Mouse (Mus musculus) induced T-regulatory cell, adult 2 months (primary cell): ENCODE results near the gene Sulf2.

Experiments
- DNase-seq: peaks from one replicate; pipeline ENCODE4 v3.0.0-alpha.2; 2012; ENCODE audit warnings: low read depth

Gene Sulf2

DNA sequence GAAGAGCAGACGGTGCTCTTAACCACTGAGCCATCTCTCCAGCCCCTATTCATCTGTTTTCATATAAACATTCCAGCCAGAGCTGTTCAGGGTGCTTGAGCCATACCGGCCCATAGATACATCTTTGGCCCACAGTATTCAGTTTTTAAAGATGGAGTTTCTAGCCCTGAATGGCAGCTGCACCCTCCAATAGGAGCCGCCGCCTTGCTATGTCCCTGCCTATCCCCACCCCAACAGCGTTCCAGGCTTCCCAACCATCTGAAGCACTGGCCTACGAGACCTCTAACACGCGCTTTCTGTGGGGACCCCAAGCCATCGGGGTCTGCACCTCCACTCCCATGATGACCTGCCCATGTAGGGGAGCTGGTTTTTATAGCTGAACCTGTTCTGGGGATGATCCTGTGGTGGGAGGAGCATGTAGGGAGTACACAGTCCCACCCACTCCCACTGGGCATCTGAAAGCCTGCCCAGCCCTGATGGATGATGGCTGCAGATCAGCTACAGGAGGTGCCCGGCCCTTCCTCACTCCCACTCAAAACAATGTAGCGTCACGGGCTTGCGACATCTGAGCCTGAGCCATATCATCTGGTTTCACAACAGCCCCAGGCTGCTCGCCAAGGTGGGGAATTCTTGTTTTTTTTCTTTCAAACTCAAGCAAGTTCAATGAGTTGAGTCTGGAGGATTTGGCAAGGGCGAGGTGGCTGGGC, 39.7 kb downstream of the Sulf2 start:
- DNase-seq: no peak

DNA sequence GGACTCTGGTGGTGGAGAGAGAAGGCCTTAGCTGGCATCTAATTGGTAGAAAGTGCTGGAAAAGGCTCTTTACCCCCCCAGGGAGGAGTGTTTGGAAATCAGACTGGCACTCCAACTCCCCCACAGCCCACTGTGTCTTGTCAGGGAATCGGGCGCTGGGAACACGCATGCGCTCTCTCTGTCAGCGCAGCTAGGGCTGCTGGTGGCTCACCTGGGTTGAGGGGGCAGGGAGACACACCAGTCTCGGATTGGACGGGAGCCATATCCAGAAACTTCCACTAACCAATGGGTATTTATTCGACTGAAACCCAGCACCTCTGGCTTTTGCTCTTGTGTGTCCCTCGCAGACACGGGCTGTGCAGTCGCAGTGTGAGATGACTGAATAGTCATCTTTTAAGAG, 42.5 kb downstream of the Sulf2 start:
- DNase-seq: no peak

DNA sequence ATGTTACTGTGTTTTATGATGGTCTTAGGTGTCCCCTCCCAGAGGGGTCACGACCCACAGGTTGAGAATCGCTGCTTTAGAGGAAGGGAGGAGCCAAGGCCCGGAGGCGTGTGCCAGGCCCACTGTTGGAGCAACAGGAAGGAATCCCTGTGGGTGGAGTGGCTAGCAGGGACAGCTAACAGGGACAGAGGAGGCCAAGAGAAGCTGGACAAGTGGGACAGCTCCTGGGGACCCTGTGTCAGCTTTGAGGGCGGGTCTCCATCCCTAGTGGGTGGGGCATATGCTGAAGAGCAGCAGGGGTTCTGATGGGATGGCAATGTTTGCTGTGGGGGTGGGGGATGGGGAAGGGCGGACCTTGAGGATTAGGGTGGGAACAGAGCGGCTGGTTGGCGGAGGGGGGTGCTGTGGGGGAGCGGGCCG, 43.6 kb downstream of the Sulf2 start:
- DNase-seq: no peak

- DNase-seq: no peak
Measured at GRCm38 (mm10) chr2:166111238-166111637, 44.2 kb downstream of the Sulf2 start.

GRCm38 (mm10) chr2:166110764-166111163, 44.7 kb downstream of the Sulf2 start:
- DNase-seq: no peak

- DNase-seq: peak; percentile 77
Measured at GRCm38 (mm10) chr2:166108326-166108725, 47.1 kb downstream of the Sulf2 start.

GRCm38 (mm10) chr2:166107911-166108310, 47.6 kb downstream of the Sulf2 start:
- no peak for DNase-seq

DNA sequence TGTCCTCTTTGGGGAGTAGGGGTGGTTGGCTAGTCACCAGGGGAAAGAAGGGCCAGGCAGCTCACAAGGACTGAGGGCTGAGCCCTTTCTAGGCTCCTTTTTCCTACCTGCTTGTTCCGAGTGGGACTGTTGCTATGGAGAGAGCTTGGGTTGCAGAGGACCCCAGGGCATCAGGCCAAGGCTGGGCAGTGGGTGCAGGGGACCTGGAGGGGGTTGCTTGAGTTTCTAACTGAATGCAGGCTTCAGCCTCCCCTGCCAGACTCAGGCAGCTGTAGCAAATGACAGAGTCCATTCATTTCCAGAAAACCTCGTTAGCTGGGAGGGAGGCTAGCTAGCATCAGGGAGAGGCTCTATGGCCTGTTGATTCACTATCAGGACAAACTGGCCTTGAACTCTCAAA, 48.8 kb downstream of the Sulf2 start:
- DNase-seq: no peak

DNA sequence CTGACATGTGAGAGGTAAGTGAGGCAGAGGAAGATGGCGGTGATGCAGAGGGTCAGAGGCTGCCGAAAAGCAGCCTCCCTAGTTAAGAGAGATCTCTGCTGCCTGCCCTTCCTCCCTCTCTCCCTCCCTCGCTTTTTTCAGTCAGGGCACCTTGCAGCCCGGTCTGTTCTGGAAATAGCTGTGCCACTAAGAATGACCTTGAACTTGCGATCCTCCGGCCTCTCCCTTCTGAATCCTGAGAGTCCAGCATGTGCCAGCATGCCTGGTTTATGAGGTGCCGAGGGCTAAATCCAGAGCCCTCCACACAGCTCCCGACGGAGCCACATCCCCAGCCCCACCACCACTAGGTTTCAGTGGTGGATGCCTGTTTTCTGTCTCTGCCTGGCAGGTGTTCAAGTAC, 49.6 kb downstream of the Sulf2 start:
- no peak for DNase-seq

DNA sequence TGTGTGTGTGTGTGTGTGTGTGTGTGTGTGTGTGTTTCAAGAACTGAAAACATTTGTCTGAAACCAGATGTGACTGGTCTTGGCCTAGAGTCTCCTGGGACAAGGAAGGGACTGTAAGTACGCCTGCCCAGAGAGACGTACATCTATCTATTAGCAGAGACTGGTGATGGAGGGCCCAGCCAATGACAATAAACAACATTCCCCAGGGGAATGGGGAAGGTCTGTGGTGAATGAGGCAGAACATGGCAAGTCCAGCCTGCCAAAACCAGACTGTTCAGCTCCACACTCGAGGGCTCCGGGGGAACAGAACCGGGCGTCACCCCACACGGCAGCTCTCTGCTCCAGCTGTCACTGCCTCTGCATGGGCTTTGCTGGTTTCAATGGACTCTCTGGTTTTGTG, 52.6 kb downstream of the Sulf2 start:
- DNase-seq: no peak

- no peak for DNase-seq
Measured at GRCm38 (mm10) chr2:166100309-166101262, 54.9 kb downstream of the Sulf2 start.

DNA sequence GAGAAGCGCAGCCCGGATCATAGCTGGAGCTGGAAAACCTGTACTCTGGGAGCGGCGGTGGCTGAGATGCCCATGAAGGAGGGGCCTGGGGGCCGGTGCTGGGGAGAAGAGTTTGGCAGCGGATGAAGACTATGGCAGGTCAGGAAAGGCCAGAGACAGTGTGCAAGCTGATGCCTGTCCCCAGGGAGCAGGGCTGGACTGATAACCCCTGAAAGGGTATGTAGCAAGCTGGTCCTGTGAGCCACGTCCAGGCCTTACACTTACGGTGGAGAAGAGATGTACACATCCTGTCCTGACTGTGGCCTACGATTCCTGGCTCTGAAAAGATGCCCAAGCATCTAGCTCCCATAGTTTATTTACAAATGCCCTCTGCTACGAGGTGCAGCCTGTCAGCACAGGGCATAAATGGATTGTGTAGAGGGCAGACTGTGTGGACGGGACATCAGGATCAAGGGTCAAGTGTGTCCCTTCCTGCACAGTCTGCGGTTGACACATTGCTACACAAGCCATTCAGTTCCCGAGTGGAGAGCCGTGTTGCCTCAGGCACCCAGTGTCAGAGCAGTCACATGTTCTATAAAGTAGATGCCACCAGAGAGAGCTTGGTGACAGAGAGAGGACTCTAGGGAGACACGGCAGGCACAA, 57.0 kb downstream of the Sulf2 start:
- DNase-seq: no peak

- peak; percentile 69 for DNase-seq
Measured at GRCm38 (mm10) chr2:166097443-166098291, 57.8 kb downstream of the Sulf2 start.

GRCm38 (mm10) chr2:166096834-166097233, 58.6 kb downstream of the Sulf2 start:
- no peak for DNase-seq

DNA sequence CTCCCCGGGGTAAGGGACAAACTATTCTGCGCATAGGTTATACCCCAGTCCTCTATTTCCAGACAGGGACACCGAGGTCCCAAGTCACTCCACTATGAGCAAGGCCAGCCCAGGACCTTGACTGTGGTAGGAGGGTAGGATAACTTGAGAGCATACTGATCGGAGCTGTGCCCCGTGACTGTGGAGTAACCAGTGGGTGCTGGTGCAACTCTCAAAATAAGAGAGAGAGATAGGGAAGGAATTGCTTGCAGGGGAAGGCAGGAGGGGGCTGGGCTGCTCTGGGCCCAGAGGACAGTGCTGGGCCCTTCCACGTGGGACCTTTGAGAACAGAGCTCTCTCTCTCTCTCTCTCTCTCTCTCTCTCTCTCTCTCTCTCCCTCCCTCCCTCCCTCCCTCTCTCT, 59.2 kb downstream of the Sulf2 start:
- DNase-seq: no peak

DNA sequence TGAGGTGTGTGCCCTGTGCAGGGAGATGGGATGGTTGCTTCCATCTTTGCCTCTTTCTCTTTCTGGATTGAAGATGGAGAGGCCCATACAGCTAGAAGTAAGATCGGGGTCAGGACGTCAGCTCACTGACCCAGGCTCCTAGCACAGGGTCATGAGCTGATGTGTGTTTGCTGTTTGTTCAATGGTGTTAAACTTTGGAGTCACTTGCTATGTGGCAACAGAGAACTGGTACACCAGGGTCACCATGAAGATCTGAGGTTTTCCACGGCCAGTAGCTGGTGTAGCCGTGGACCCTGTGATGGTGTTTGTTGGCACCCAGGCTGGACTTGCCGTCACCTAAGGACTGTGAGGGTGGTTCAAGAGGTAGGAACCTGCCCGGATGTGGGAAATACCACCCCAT, 63.1 kb downstream of the Sulf2 start:
- no peak for DNase-seq

GRCm38 (mm10) chr2:166091599-166091998, 63.9 kb downstream of the Sulf2 start:
- DNase-seq: no peak

- no peak for DNase-seq
Measured at GRCm38 (mm10) chr2:166090131-166090581, 65.3 kb downstream of the Sulf2 start.

DNA sequence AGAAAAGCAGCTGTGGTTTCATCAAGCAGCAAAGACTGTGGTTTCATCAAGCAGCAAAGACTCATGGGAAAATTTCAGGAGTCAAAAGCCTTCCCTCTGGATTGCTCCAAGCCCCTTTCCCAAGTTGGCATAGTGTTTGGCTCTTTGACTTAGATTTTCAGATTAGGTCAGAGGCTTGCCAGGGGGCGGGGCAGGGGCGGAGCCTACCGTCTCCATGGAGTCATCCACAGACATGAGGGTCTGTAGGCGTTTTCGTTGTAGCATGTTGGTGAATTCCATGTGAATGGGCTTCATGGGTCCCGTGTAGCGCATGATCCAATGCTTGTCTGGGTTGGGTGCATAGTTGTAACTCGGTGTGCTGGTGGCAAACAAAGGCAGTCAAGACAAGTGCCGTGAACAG, 66.5 kb downstream of the Sulf2 start:
- no peak for DNase-seq

GRCm38 (mm10) chr2:166086457-166087233, 68.8 kb downstream of the Sulf2 start:
- DNase-seq: no peak

DNA sequence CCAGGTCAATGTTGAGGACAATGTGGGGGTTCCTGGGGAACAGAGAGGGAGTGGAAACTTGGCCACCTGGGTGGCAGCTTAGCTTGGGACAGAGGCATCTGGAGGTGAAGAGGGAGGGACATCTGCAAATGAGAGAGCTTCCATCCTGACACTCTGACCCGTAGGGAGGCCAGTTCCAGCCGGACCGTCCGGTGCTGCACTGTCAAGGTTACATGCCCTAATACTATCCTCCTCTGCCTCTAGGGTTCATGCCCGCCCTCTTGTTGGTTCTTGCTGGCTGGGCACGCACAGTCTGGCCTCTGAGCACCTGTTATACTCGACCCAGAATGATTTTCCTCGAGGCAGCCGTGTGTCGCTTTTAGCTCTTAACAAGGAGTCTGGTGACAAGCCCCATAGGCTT, 69.7 kb downstream of the Sulf2 start:
- no peak for DNase-seq
